Mouse (Mus musculus) hindbrain, embryonic 11.5 days (tissue): ENCODE results near the gene Vmn2r22. TPM values are rescaled to one million over a fixed set of nuclear protein-coding genes. Genes with fewer than 3 reads are reported as not detected.
A peak's percentile ranks its signal among the peaks of the same experiment; 100 is the strongest.
"Not testable (repeated sequence)": the region's sequence is repeated elsewhere in the genome, so short reads cannot be mapped to it uniquely, and the experiment has no call there.

Source experiments
- ATAC-seq: fragments of 200-750 bp; cut with Nextera tagmentation; 2 replicates; pipeline ENCODE4 v1.8.0; 2017; ENCODE audit warnings: mild to moderate bottlenecking, moderate TSS enrichment, moderate library complexity; ENCODE audit not compliant: low FRiP score
- DNase-seq: peaks from one replicate; pipeline ENCODE4 v3.0.0-alpha.2; 2015; ENCODE audit warnings: low spot score
- H3K27ac ChIP-seq: fragments of 300-500 bp; sonication (generic); 2 replicates; pipeline ENCODE4 v1.5.1; 2014; ENCODE audit warnings: mild to moderate bottlenecking, low read depth, low read length
- H3K27me3 ChIP-seq: fragments of 300-500 bp; sonication (generic); 2 replicates; pipeline ENCODE4 v1.6.1; 2014; ENCODE audit warnings: mild to moderate bottlenecking, low read length, moderate library complexity, mixed read lengths; ENCODE audit not compliant: control insufficient read depth, insufficient read depth
- H3K36me3 ChIP-seq: fragments of 300-500 bp; sonication (generic); 2 replicates; pipeline ENCODE4 v1.6.1; 2014; ENCODE audit warnings: mild to moderate bottlenecking, low read length, moderate library complexity, mixed read lengths; ENCODE audit not compliant: control insufficient read depth, insufficient read depth
- H3K4me1 ChIP-seq: fragments of 300-500 bp; sonication (generic); replicated peaks from 2 replicates; pipeline ENCODE4 v1.6.1; 2014; ENCODE audit warnings: low read length, mixed read lengths; ENCODE audit not compliant: control insufficient read depth, insufficient read depth
- H3K4me2 ChIP-seq: fragments of 300-500 bp; sonication (generic); replicated peaks from 2 replicates; pipeline ENCODE4 v1.6.1; 2014; ENCODE audit warnings: mild to moderate bottlenecking, low read depth, low read length
- H3K4me3 ChIP-seq: fragments of 300-500 bp; sonication (generic); 2 replicates; pipeline ENCODE4 v1.5.1; 2014; ENCODE audit warnings: low read depth, low read length
- H3K9ac ChIP-seq: fragments of 300-500 bp; sonication (generic); 2 replicates; pipeline ENCODE4 v1.6.1; 2014; ENCODE audit warnings: low read depth, low read length
- H3K9me3 ChIP-seq: fragments of 300-500 bp; sonication (generic); 2 replicates; pipeline ENCODE4 v1.6.1; 2016; ENCODE audit warnings: low read length; ENCODE audit not compliant: control insufficient read depth
- WGBS: fragments of 180-500 bp; shearing (Covaris S2); extraction: QIAGEN DNeasy Blood & Tissue Kit; methylation state at CpG from one replicate; pipeline ENCODE4 v1.1.7; 2014; 5-methylcytosine and 5-hydroxymethylcytosine counted together
- polyA plus RNA-seq: library from polyadenylated mRNA; unstranded; fragments of >200 nt; fragmentation: Nextera tagmentation; extraction: Ambion mirVana; gene quantifications from 2 replicates; pipeline ENCODE4 v1.2.1, GENCODE M21; 2014

Vmn2r22 gene
- not detected in 2 replicates for polyA plus RNA-seq

GRCm38 (mm10) chr6:123650625-123651024 is at the start of gene Vmn2r22:
Gene Vmn2r22, minus strand, starts transcription at chr6:123650725.
- H3K27ac ChIP-seq, ATAC-seq, H3K4me1 ChIP-seq, H3K9ac ChIP-seq, DNase-seq, H3K4me3 ChIP-seq, H3K9me3 ChIP-seq, H3K27me3 ChIP-seq, H3K36me3 ChIP-seq, H3K4me2 ChIP-seq: not testable (repeated sequence)
- WGBS, result 80% methylated on average over 3 of the region's 3 CpGs

DNA sequence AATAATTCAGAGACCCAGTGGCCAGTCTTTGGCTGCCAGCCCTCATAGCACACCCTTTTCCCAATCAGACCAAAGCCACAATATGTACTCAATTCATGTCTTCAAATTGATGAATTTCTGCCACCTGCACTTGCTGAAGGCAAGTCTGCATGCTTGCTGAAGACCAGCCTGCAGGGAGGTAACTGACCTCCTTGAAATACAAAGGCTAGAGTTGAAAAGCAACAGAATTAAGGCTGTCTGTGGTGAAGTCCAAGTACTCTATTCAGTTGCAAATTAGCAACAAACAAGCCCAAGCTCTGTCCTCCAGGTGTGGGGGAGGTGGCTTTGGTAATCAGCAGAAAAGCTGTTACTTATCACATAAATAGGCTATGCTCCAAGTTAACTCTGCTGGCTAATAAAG is 46.7 kb upstream of the Vmn2r22 start:
- H3K27me3 ChIP-seq, result no peaks in the 10 kb centered on the region
- no peaks in the 10 kb centered on the region for H3K4me1 ChIP-seq
- no peak overlapping the region for H3K27ac ChIP-seq
- peak; percentile 67 for ATAC-seq
- peak; percentile 5 for DNase-seq
- H3K9ac ChIP-seq, result no peak overlapping the region
- H3K9me3 ChIP-seq, result no peaks in the 10 kb centered on the region
- no peaks in the 10 kb centered on the region for H3K36me3 ChIP-seq
- no peak overlapping the region for H3K4me3 ChIP-seq
- no peak overlapping the region for H3K4me2 ChIP-seq

- H3K4me3 ChIP-seq, H3K36me3 ChIP-seq, DNase-seq, H3K4me1 ChIP-seq, H3K9me3 ChIP-seq, H3K4me2 ChIP-seq, H3K27me3 ChIP-seq, H3K9ac ChIP-seq, H3K27ac ChIP-seq: not testable (repeated sequence)
- 10% methylated on average over 1 of the region's 1 CpGs for WGBS
- peak; percentile 27; the same call in 1 of the 2 replicates for ATAC-seq
Measured at GRCm38 (mm10) chr6:123696639-123697038, 46.1 kb upstream of the Vmn2r22 start.

DNA sequence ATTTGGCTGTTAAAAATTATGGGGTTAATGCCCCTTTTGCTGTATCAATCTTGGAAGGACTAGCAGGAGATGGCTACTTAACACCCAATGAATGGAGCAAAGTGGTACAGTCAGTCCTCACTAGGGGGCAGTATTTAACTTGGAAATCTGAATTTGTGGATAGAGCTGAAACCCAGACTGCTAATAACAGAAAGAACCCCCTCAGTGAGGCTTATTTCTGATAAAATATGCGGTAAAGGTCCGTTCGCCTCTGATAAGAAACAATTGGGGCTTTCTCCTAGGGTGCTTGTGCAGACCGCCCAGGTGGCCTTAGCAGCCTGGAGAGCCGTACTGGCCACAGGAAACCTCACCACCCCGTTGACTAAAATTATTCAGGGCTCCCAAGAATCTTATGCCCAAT is 6.5 kb upstream of the Vmn2r22 start:
- whole genome bisulfite sequencing, result 60% methylated on average over 6 of the region's 6 CpGs
- Histone ChIP-seq H3K4me3 (no peak overlapping the region), H3K9me3 (no peaks in the 10 kb centered on the region), H3K9ac (no peak overlapping the region), H3K4me1 (no peaks in the 10 kb centered on the region), H3K27me3 (no peaks in the 10 kb centered on the region), H3K36me3 (no peaks in the 10 kb centered on the region), H3K4me2 (no peak overlapping the region), H3K27ac (no peak overlapping the region)
- DNase-seq (peak; percentile 34), ATAC-seq (no peak)

DNA sequence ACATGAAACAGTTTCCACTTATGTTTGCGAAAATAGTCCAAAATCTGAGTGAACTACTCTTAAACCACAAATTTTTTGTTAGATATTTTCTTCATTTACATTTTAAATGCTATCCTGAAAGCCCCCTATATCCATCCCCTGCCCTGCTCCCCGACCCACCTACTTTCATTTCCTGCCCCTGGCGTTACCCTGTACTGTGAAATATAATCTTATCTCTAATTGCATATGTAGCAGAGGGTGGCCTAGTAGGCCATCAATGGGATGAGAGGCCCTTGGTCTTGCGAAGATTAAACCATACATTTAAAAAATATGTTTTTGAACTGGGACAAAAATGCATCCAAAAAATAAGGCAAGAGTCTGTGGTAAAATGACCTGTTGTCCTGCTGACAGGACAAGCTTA is 11.1 kb downstream of the Vmn2r22 start:
- not testable (repeated sequence) for H3K27me3 ChIP-seq, DNase-seq, H3K9me3 ChIP-seq, H3K4me3 ChIP-seq, H3K36me3 ChIP-seq, H3K4me2 ChIP-seq, H3K9ac ChIP-seq, ATAC-seq, H3K27ac ChIP-seq, H3K4me1 ChIP-seq
- 90% methylated on average over 4 of the region's 4 CpGs for WGBS

GRCm38 (mm10) chr6:123623784-123624183 is 26.7 kb downstream of the Vmn2r22 start:
- WGBS, result no CpG with 5 or more reads among the region's 2 CpGs

GRCm38 (mm10) chr6:123588368-123588767 is 62.2 kb downstream of the Vmn2r22 start:
- not testable (repeated sequence) for H3K27me3 ChIP-seq, H3K4me1 ChIP-seq, H3K9ac ChIP-seq, H3K27ac ChIP-seq, H3K4me2 ChIP-seq, DNase-seq, H3K36me3 ChIP-seq, ATAC-seq, H3K9me3 ChIP-seq, H3K4me3 ChIP-seq
- WGBS, result no CpG with 5 or more reads among the region's 5 CpGs

More at GRCm38 (mm10) chr6:123623784-123624183, 26.7 kb downstream of the Vmn2r22 start:
- not testable (repeated sequence) for H3K4me1 ChIP-seq, H3K4me3 ChIP-seq, H3K36me3 ChIP-seq, H3K27ac ChIP-seq, H3K27me3 ChIP-seq, H3K9me3 ChIP-seq, H3K9ac ChIP-seq, ATAC-seq, DNase-seq, H3K4me2 ChIP-seq

GRCm38 (mm10) chr6:123587796-123588328 is 62.7 kb downstream of the Vmn2r22 start:
- H3K36me3 ChIP-seq, H3K27ac ChIP-seq, H3K9ac ChIP-seq, DNase-seq, H3K4me3 ChIP-seq, H3K27me3 ChIP-seq, ATAC-seq, H3K9me3 ChIP-seq, H3K4me2 ChIP-seq, H3K4me1 ChIP-seq: not testable (repeated sequence)
- no CpG with 5 or more reads among the region's 2 CpGs for WGBS

DNA sequence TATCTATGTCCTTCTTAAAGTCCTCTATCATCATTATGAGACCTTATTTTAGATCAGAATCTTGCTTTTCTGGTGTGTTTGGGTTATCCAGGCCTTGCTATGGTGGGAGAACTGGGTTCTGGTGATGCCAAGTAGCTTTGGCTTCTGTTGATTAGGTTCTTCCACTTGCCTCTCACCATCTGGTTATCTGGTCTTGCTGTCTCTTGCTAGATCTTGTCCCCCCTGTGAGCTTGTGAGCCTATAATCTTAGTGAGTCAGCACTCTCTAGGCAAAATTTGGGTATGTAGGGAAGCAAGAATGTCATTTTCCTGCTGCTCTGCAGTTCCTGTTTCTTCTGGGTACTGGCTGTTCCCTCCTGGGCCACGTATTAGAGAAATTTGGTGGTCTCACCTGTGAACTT is 66.5 kb downstream of the Vmn2r22 start:
- H3K4me1 ChIP-seq, H3K27me3 ChIP-seq, H3K9ac ChIP-seq, H3K4me2 ChIP-seq, DNase-seq, H3K36me3 ChIP-seq, ATAC-seq, H3K27ac ChIP-seq, H3K4me3 ChIP-seq, H3K9me3 ChIP-seq: not testable (repeated sequence)
- WGBS, result no CpG with 5 or more reads among the region's 1 CpGs
